In the genomic region with DNA sequence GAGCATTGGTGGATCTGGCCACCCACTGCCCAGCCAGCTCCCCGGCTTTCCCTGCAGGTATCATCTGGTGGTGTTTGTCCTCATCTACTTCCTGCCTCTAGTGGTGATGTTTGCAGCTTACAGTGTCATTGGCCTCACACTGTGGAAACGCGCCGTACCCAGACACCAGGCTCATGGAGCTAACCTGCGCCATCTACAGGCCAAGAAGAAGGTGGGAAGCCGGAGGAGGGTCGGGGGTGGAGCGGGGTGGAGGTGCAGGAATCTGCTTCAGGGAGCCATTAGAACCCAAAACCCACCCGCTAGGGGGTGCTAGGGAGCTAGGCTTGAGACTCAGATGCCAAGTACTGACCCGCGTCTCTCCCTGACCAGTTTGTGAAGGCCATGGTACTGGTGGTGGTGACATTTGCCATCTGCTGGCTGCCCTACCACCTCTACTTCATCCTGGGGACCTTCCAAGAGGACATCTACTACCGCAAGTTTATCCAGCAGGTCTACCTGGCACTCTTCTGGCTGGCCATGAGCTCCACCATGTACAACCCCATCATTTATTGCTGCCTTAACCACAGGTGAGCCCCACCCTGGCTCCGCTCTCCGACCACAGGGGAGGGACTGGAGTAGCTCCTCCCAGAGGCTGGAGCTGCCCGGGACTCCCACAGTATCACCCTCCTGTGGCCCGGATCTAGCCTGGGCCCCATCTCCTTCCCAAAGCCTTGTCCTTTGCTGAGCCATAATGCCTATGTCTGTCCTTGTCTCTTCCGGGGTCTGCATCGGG, we compare ENCODE assay signal across 9 mouse cellular contexts. TPM values are rescaled to one million over a fixed set of nuclear protein-coding genes. Genes with fewer than 3 reads are reported as not detected.
DNase-seq lines count a peak whose midpoint lies in the region; ATAC-seq and TF ChIP-seq lines count a peak whose summit lies in the region.
"Had no signal": no experiment of that assay in that cellular context is flagged by ENCODE, and none has a peak within 500 bp of the region (broad histone marks: within the 10 kb centered on the region; RNA-seq: fewer than 3 reads in every experiment).

No protein-coding gene starts in this region.

- no peak overlapping the region for H3K27ac ChIP-seq in intestine, postnatal 0 days (ENCODE audit: low read depth, low read length)
- no peak overlapping the region for H3K27ac ChIP-seq in limb, embryonic 13.5 days
- no peak overlapping the region for H3K27ac ChIP-seq in midbrain, embryonic 15.5 days
- H3K27ac ChIP-seq: embryonic facial prominence, embryonic 13.5 days had no signal

- H3K9ac ChIP-seq in intestine, postnatal 0 days (ENCODE audit: low read depth, low read length): no peak overlapping the region
- no peak overlapping the region for H3K9ac ChIP-seq in limb, embryonic 13.5 days
- no peak overlapping the region for H3K9ac ChIP-seq in midbrain, embryonic 15.5 days
- H3K9ac ChIP-seq: embryonic facial prominence, embryonic 13.5 days had no signal

- 0 out of 2 replicates have a peak, but pooled peaks cover 2% of the 10 kb centered on the region for H3K4me1 ChIP-seq in intestine, postnatal 0 days (replicated peaks; ENCODE audit: control insufficient read depth, insufficient read depth, low read length)
- 0 out of 2 replicates have a peak, but pooled peaks cover 5% of the 10 kb centered on the region for H3K4me1 ChIP-seq in limb, embryonic 13.5 days
- no peaks in the 10 kb centered on the region for H3K4me1 ChIP-seq in midbrain, embryonic 15.5 days
- H3K4me1 ChIP-seq: embryonic facial prominence, embryonic 13.5 days had no signal

- no peak overlapping the region; the same call in 1 of the 2 replicates for H3K4me2 ChIP-seq in intestine, postnatal 0 days (replicated peaks; ENCODE audit: low read depth)
- no peak overlapping the region for H3K4me2 ChIP-seq in limb, embryonic 13.5 days (replicated peaks)
- H3K4me2 ChIP-seq in midbrain, embryonic 15.5 days: no peak overlapping the region
- H3K4me2 ChIP-seq: embryonic facial prominence, embryonic 13.5 days had no signal

- no peaks in the 10 kb centered on the region for H3K27me3 ChIP-seq in intestine, postnatal 0 days (replicated peaks; ENCODE audit: control insufficient read depth, insufficient read depth, low read length)
- 0 out of 2 replicates have a peak, but pooled peaks cover 2% of the 10 kb centered on the region for H3K27me3 ChIP-seq in limb, embryonic 13.5 days
- no peaks in the 10 kb centered on the region for H3K27me3 ChIP-seq in midbrain, embryonic 15.5 days (replicated peaks)
- H3K27me3 ChIP-seq: embryonic facial prominence, embryonic 13.5 days had no signal

- peak; percentile 78 for ATAC-seq in intestine, postnatal 0 days
- peak; percentile 72; the same call in 1 of the 2 replicates for ATAC-seq in limb, embryonic 13.5 days (ENCODE audit: low FRiP score, low read depth)
- peak; percentile 69; the same call in 1 of the 2 replicates for ATAC-seq in midbrain, embryonic 15.5 days (replicated peaks)

- 13% methylated on average over 18 of the region's 18 CpGs for WGBS in intestine, postnatal 0 days
- 14% methylated on average over 18 of the region's 18 CpGs for WGBS in limb, embryonic 13.5 days
- 17% methylated on average over 18 of the region's 18 CpGs for WGBS in midbrain, embryonic 15.5 days

- H3K36me3 ChIP-seq in intestine, postnatal 0 days (ENCODE audit: control insufficient read depth, insufficient read depth): no peaks in the 10 kb centered on the region
- H3K36me3 ChIP-seq in limb, embryonic 13.5 days: no peaks in the 10 kb centered on the region
- H3K36me3 ChIP-seq in midbrain, embryonic 15.5 days (replicated peaks): no peaks in the 10 kb centered on the region
- H3K36me3 ChIP-seq: embryonic facial prominence, embryonic 13.5 days had no signal

- no peaks in the 10 kb centered on the region for H3K9me3 ChIP-seq in intestine, postnatal 0 days (ENCODE audit: control insufficient read depth)
- no peaks in the 10 kb centered on the region for H3K9me3 ChIP-seq in limb, embryonic 13.5 days
- H3K9me3 ChIP-seq in midbrain, embryonic 15.5 days: no peaks in the 10 kb centered on the region
- H3K9me3 ChIP-seq: embryonic facial prominence, embryonic 13.5 days had no signal

- DNase-seq in urinary bladder, postnatal 25 days (ENCODE audit: low spot score): peak; percentile 53
- DNase-seq in urinary bladder, adult 2 months (ENCODE audit: low spot score): no peak
- DNase-seq in cerebellum, postnatal 25 days: peak; percentile 71 to 83
- peak; percentile 52 for DNase-seq in gastrocnemius, postnatal 10 days
- peak; percentile 70 to 87 for DNase-seq in spleen, postnatal 4 days (ENCODE audit: low spot score in 2 of 2)

- no peak overlapping the region for H3K4me3 ChIP-seq in intestine, postnatal 0 days (ENCODE audit: low read depth, low read length)
- no peak overlapping the region for H3K4me3 ChIP-seq in limb, embryonic 13.5 days
- H3K4me3 ChIP-seq in midbrain, embryonic 15.5 days: no peak overlapping the region
- H3K4me3 ChIP-seq: embryonic facial prominence, embryonic 13.5 days had no signal

- peak; percentile 87 for TF ChIP-seq CTCF in intestine, postnatal 0 days (IDR thresholded peaks at IDR 0.05; ENCODE audit: low read depth)

RNA-seq across cellular contexts. Expression of a gene that starts 9.1 kb away (rescaled TPM):
- polyA plus RNA-seq in urinary bladder, adult 2 months (2012; rRNA removed): 4.2 and 10.7 TPM in 2 replicates
- not detected for total RNA-seq in gastrocnemius, postnatal 10 days (2021)
- 0.31 and 0.90 TPM in 2 replicates for polyA plus RNA-seq in intestine, postnatal 0 days (2015; fragmentation: Nextera tagmentation; extraction: Ambion mirVana)
- polyA plus RNA-seq in limb, embryonic 13.5 days (2015; fragmentation: Nextera tagmentation; extraction: Ambion mirVana): not detected in 2 replicates
- not detected in 2 replicates for polyA plus RNA-seq in midbrain, embryonic 15.5 days (2015; fragmentation: Nextera tagmentation; extraction: Ambion mirVana)
- polyA plus RNA-seq: embryonic facial prominence, embryonic 13.5 days had no signal

RNA-seq across cellular contexts. Expression of a gene that starts 30.2 kb away (rescaled TPM):
- 37.2 and 41.5 TPM in 2 replicates for polyA plus RNA-seq in urinary bladder, adult 2 months (2012; rRNA removed)
- 10 to 100 TPM; 16.4 to 19.3 TPM for total RNA-seq in gastrocnemius, postnatal 10 days (2021)
- polyA plus RNA-seq in intestine, postnatal 0 days (2015; fragmentation: Nextera tagmentation; extraction: Ambion mirVana): 96.8 and 100 TPM in 2 replicates
- 15.5 and 15.6 TPM in 2 replicates for polyA plus RNA-seq in limb, embryonic 13.5 days (2015; fragmentation: Nextera tagmentation; extraction: Ambion mirVana)
- 21.1 and 23.4 TPM in 2 replicates for polyA plus RNA-seq in midbrain, embryonic 15.5 days (2015; fragmentation: Nextera tagmentation; extraction: Ambion mirVana)
